Mouse (Mus musculus) embryo, embryonic 10 days (tissue): Measurements from ENCODE around the gene Gm8994.
"Not testable (repeated sequence)": the region's sequence is repeated elsewhere in the genome, so short reads cannot be mapped to it uniquely, and the experiment has no call there.

Source experiments
- DNase-seq: peaks from one replicate; pipeline ENCODE4 v3.0.0-alpha.2; 2015; ENCODE audit warnings: low spot score

Gm8994 gene

DNA sequence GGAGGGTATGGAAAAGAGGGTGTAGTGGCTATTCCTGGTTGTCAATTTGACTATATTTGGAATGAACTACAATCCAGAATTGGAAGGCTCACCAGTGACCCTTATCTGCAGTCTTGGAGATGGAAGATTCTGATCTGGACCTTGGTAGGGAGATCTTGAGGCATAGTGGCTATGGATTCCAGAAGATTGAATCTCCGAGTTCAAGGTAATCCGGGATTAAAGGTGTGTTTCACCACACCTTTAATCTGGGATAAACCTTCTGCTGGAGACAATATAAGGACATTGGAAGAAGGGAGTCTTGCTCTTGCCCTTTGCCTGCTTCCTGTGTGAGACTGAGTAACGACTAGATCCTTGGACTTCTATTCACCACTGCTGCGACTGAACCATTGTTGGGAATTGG lies at the start of gene Gm8994:
TSS of gene Gm8994 (plus strand) at position 301 of the 400 bp plus-strand sequence.
- DNase-seq, result not testable (repeated sequence)

- DNase-seq, result no peak
Measured at GRCm38 (mm10) chr6:136277685-136278084, 49.7 kb upstream of the Gm8994 start.

DNA sequence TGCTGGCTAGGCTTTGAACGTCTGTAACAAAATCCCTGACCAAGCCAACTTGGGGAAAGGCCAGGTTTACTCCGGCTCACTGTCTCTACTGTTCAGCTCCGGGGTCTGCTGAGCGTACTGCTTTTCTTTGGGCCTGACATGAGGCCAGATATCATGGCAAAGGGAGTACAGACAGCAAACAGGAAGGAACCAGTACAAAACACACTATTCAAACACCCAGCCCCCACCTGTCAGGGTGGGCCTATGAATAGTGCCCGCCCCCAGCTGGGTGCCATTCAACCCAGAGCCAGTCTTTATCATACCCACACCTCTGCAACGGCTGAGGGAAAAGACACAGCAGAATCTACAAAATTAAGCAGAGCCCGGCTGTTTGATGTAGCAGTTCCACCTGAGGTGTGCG lies 42.8 kb upstream of the Gm8994 start:
- no peak for DNase-seq

GRCm38 (mm10) chr6:136286180-136286579 lies 41.2 kb upstream of the Gm8994 start:
- no peak for DNase-seq

DNA sequence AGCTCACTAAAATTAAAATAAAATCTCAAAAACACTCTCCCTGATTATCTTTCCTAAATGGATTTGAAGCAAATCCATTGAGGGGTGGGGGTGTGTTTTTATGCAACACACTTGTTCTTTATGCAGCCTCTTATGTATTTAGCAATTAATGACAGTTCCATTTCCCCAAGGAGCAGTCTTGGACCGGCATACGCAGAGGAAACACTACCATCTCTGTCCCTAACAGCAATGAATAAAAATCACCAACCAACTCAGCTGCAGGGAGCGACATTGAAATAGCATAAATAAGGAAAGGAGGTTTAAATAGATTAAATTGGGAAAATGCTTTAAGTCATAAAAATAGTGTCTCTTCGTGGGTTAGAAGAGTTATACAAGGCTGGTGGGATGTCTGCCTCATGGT lies 40.8 kb upstream of the Gm8994 start:
- no peak for DNase-seq

DNA sequence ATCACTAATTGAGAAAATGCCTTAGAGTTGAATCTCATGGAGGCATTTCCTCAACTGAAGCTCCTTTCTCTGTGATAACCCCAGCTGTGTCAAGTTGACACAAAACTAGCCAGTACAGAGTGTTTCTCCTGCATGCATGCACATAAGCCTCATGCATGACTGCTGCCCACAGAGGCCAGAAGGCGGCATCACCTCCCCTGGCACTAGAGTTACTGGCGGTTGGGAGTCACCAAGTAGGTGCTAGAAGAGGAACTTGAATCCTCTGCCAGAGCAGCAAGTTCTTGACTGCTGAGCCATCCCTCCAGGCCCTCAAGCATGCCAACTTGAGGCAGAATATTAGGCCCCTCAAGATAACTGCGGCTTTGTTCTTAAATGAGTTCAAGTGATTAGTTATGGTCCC lies 35.9 kb upstream of the Gm8994 start:
- DNase-seq, result no peak

DNA sequence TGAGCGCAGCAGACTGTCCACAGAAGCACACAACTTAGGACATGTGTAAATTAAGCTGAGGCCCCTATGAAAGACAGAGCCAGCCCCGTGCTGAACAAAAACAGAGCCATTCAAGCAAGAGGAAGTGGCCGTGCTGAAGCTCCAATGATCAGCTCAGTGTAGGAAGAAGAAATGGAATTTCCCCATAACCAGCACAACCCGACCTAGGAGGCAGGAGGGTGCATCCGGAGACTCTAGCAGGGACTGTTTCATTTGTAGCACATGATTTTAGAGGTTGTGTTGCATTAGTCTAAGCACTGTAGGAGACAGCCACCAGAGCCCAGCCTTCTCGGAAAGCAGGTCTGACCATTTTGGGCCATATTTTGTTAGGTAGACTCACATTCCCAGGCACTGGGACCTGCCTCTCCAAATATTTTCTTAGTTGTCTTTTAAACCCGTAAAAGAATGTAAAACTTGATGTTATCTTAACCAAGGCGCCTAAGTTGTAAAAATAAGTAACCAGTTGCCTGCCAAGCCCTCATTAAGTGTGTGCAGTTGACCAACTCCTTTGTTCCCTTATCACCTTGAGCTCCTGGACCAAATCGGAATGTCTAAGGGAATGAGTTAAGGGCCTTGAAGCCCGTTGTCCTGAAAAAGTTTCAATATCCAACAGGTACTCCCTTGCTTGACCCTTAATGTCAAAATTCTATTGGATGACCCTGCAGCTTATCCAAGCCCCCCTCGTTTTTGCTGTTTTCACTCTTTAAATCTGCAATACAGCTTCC lies 35.2 kb upstream of the Gm8994 start:
- no peak for DNase-seq

DNA sequence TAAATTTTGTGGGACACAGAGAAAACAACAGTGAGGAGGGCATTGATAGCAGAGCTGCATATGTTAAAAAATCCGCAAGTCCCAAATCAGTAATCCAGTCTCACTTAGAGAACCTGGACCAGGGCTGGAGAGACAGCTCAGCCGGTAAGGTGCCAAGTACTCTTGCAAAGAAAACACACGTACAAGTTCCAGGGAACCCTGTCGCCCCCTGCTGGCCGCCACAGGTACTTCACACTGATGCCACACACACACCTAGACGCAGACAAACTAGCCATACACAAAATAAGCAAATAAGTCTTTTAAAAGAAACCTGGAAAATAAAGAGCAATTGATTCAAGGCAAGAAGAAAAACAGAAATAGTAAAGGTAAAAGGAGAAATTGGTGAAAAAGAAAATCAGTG lies 33.6 kb upstream of the Gm8994 start:
- no peak for DNase-seq

- DNase-seq, result no peak
Measured at GRCm38 (mm10) chr6:136295821-136296220, 31.5 kb upstream of the Gm8994 start.

- DNase-seq, result no peak
Measured at GRCm38 (mm10) chr6:136296251-136296650, 31.1 kb upstream of the Gm8994 start.

DNA sequence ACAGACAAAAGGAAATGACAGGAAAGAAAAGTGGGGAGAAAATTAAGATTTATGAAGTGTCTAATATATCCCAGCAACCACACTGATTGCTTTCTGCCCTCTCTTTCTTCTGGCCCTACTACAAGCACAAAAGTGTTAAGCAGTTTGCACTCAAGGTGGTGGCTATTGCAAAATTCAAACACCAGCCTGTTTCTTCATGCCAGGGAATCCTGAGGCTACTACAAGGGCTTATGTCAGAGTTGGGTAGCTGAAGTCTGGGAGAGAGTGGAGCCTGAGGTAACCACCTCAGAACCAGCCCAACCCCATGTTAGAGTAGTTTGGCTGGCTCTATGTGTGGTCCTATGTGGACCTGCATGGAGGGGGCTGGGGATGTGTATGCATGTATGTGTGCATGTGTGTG lies 23.8 kb upstream of the Gm8994 start:
- DNase-seq, result no peak

DNA sequence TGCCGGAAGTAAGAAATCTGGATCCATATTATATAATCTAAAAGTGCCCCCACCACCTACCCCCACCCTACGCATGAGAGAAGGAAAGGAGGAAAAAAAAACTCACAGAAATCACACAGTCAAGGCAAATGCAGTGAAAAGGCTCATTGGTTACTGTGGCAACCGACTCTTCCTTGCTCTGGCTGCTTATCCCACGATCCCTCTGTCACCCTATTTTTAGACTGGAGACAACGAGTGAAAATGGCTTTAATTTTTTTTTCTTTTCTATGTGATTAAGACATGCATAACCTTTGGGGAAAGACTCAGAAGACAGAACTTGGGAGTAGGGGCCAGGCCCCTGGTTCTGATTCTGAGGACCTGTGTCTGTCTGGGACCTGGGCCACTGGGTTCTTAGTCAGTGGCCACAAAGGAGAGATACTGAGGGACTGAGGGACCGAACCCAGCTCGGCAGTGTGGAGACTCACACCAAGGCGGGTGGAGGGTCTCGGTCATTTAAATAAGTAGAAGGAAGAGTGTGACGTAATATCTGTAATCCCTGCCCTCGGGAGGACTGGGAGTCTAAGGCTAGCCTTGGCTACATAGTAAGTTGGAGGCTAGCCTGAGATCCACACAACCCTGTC lies 22.9 kb upstream of the Gm8994 start:
- DNase-seq, result no peak

GRCm38 (mm10) chr6:136309487-136309886 lies 17.9 kb upstream of the Gm8994 start:
- DNase-seq, result no peak

- DNase-seq, result not testable (repeated sequence)
Measured at GRCm38 (mm10) chr6:136328416-136328815, 1.1 kb downstream of the Gm8994 start.

- DNase-seq, result no peak
Measured at GRCm38 (mm10) chr6:136340669-136341068, 13.3 kb downstream of the Gm8994 start.

- DNase-seq, result no peak
Measured at GRCm38 (mm10) chr6:136341093-136341492, 13.8 kb downstream of the Gm8994 start.

DNA sequence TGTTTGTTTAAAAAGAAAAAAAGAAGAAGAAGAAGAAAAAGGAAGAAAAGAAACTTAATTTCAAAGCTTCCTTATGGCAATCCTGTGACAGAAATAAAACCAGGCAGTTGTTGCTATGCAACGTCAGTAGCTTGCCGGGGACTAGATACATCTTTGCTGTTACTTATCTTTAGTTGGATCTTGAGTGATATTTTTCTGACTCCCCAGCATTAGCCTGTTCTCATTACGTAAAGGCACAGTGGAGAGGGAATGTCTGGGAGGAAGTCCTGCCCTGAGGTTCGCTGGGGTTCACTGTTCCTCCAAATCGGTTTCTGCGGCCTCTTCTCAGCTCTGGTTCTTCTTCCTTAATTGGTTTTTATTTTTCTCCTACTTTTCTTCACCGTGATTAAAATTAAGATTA lies 16.5 kb downstream of the Gm8994 start:
- DNase-seq, result no peak

DNA sequence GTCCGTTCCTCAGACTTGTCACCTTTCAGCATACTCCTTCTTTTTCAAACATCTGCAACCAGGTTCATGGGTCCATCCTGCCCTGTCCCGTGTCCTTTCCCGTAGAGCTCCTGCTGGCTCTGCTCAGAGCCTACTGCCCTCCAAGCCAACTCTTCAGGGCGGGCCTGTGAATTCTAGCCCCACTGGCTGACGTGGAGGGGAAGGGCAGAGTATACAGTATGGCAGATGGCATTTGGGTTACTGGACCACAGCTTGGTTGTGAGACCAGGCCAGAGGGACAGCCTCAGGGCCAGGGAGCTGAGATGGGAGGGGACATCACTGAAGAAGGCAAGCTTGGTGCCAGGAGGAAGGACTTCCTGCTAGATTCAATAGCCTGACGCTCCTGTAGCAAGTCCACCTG lies 17.7 kb downstream of the Gm8994 start:
- DNase-seq, result no peak

DNA sequence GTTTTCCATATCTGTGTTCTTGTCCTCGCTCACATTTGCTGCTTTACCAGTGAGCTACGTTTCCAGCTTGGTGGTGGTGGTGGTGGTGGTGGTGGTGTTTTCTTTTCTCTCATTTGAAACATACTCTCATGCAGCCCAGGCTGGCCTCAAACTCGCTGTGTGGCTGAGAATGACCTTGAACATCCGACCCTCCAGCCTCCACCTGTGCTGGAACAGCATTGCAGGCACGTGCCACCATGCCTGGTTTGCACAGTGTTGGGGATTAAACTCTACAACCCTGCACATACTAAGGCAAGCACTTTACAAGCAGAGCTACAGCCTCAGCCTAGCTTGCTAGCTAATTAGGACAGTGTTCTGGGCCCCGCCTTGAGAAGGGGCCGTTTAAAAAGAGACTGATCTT lies 18.3 kb downstream of the Gm8994 start:
- DNase-seq, result no peak

GRCm38 (mm10) chr6:136347053-136347452 lies 19.7 kb downstream of the Gm8994 start:
- DNase-seq, result no peak

DNA sequence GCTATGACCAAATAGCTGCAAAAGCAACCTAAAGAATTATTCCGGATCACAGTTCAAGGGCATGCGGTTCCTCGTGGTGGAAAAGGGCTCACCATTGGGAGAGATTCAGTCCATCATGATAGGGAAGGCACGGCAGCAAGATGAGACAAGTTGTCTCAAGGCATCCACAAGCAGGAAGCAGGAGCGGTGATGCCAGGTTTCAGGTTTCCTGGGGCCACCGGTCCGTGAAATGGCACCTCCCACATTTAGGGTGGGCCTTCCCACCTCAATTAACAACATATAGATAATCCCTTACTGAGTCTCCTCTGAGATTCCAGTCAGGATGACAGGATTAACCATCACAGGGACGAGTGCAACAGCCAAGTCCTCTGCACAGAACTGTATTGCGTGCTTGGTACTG lies 20.3 kb downstream of the Gm8994 start:
- no peak for DNase-seq

GRCm38 (mm10) chr6:136353399-136354184 lies 26.3 kb downstream of the Gm8994 start:
- DNase-seq, result peak; percentile 85

- no peak for DNase-seq
Measured at GRCm38 (mm10) chr6:136358471-136358870, 31.1 kb downstream of the Gm8994 start.
